Comparison of ENCODE assay signal across 11 mouse cellular contexts in genomic region chr9:13242321-13242720, GRCm38 (mm10). TPM values are rescaled to one million over a fixed set of nuclear protein-coding genes. Genes with fewer than 3 reads are reported as not detected.
A peak's percentile ranks its signal among the peaks of the same experiment; 100 is the strongest.
DNase-seq lines count a peak whose midpoint lies in the region; ATAC-seq and TF ChIP-seq lines count a peak whose summit lies in the region.
"Had no signal": no experiment of that assay in that cellular context is flagged by ENCODE, and none has a peak within 500 bp of the region (broad histone marks: within the 10 kb centered on the region; RNA-seq: fewer than 3 reads in every experiment).

No protein-coding gene starts in this region.

- peaks cover 4% of the 10 kb centered on the region; the same call in 1 of the 2 replicates for H3K4me1 ChIP-seq in intestine, postnatal 0 days (replicated peaks; ENCODE audit: control insufficient read depth, insufficient read depth, low read length)
- H3K4me1 ChIP-seq in intestine, embryonic 16.5 days (ENCODE audit: control insufficient read depth, insufficient read depth, low read length), result no peaks in the 10 kb centered on the region

- H3K9ac ChIP-seq in intestine, postnatal 0 days (ENCODE audit: low read depth, low read length), result no peak overlapping the region
- no peak overlapping the region for H3K9ac ChIP-seq in intestine, embryonic 16.5 days (ENCODE audit: low read depth, low read length)
- H3K9ac ChIP-seq: limb, embryonic 12.5 days; midbrain, embryonic 12.5 days had no signal

- no peaks in the 10 kb centered on the region for H3K36me3 ChIP-seq in intestine, postnatal 0 days (ENCODE audit: control insufficient read depth, insufficient read depth)
- H3K36me3 ChIP-seq in intestine, embryonic 16.5 days (ENCODE audit: control insufficient read depth, insufficient read depth, low read length), result no peaks in the 10 kb centered on the region
- H3K36me3 ChIP-seq: limb, embryonic 12.5 days; midbrain, embryonic 12.5 days had no signal

- H3K27ac ChIP-seq in intestine, postnatal 0 days (ENCODE audit: low read depth, low read length), result no peak overlapping the region
- H3K27ac ChIP-seq in intestine, embryonic 16.5 days (ENCODE audit: low read length), result no peak overlapping the region
- H3K27ac ChIP-seq: limb, embryonic 12.5 days; midbrain, embryonic 12.5 days had no signal

- TF ChIP-seq CTCF in intestine, postnatal 0 days (IDR thresholded peaks at IDR 0.05; ENCODE audit: low read depth), result peak; percentile 73

- no peak overlapping the region for H3K4me2 ChIP-seq in intestine, postnatal 0 days (replicated peaks; ENCODE audit: low read depth)
- no peak overlapping the region for H3K4me2 ChIP-seq in intestine, embryonic 16.5 days (ENCODE audit: low read depth, low read length)
- H3K4me2 ChIP-seq: limb, embryonic 12.5 days; midbrain, embryonic 12.5 days had no signal

- no peaks in the 10 kb centered on the region for H3K9me3 ChIP-seq in intestine, postnatal 0 days (ENCODE audit: control insufficient read depth)
- no peaks in the 10 kb centered on the region for H3K9me3 ChIP-seq in intestine, embryonic 16.5 days (ENCODE audit: control insufficient read depth, low read length)
- H3K9me3 ChIP-seq: limb, embryonic 12.5 days; midbrain, embryonic 12.5 days had no signal

- H3K27me3 ChIP-seq in intestine, postnatal 0 days (replicated peaks; ENCODE audit: control insufficient read depth, insufficient read depth, low read length), result no peaks in the 10 kb centered on the region
- H3K27me3 ChIP-seq in intestine, embryonic 16.5 days (replicated peaks; ENCODE audit: control insufficient read depth, insufficient read depth, low read length), result no peaks in the 10 kb centered on the region
- H3K27me3 ChIP-seq: limb, embryonic 12.5 days; midbrain, embryonic 12.5 days had no signal

- no peak for ATAC-seq in intestine, postnatal 0 days
- no peak for ATAC-seq in intestine, embryonic 16.5 days
- ATAC-seq in cerebellum, adult (ENCODE audit: insufficient number of reproducible peaks, low FRiP score, low TSS enrichment), result no peak
- ATAC-seq in megakaryocyte-erythroid progenitor cell, adult 5-6 weeks (replicated peaks; ENCODE audit: low FRiP score, low TSS enrichment, poor library complexity, severe bottlenecking), result no peak

- DNase-seq in 3T3-L1 (ENCODE audit: low read depth, low spot score) (peak; percentile 78), A20 (ENCODE audit: low read depth, low spot score) (peak; percentile 42)
- peak; percentile 43 for DNase-seq in c-Kit-positive CD71-positive TER-119-positive erythroid progenitor cells, embryonic 14.5 days (ENCODE audit: low spot score)
- no peak for DNase-seq in frontal cortex, postnatal 14 days (ENCODE audit: low spot score in 2 of 2)
- DNase-seq: kidney, postnatal 14 days had no signal

- no peak overlapping the region for H3K4me3 ChIP-seq in intestine, postnatal 0 days (ENCODE audit: low read depth, low read length)
- H3K4me3 ChIP-seq in intestine, embryonic 16.5 days (ENCODE audit: low read length), result no peak overlapping the region
- H3K4me3 ChIP-seq: limb, embryonic 12.5 days; midbrain, embryonic 12.5 days had no signal

RNA-seq across cellular contexts. Expression of gene Jrkl, which starts 3.3 kb away (rescaled TPM):
- polyA plus RNA-seq in intestine, postnatal 0 days (2015; fragmentation: Nextera tagmentation; extraction: Ambion mirVana), result 6.9 and 7.0 TPM in 2 replicates
- polyA plus RNA-seq in intestine, embryonic 16.5 days (2015; fragmentation: Nextera tagmentation; extraction: Ambion mirVana), result 6.2 and 6.8 TPM in 2 replicates
- 2.1 and 4.4 TPM in 2 replicates for total RNA-seq in megakaryocyte-erythroid progenitor cell, adult 5-6 weeks (2014; fragmentation: Nextera tagmentation)
- total RNA-seq in megakaryocyte-erythroid progenitor cell, adult 5-6 weeks (2017), result 3.1 and 9.8 TPM in 2 replicates

RNA-seq across cellular contexts. Expression of gene Ccdc82, which starts 4.4 kb away (rescaled TPM):
- 5.2 and 5.8 TPM in 2 replicates for polyA plus RNA-seq in intestine, postnatal 0 days (2015; fragmentation: Nextera tagmentation; extraction: Ambion mirVana)
- polyA plus RNA-seq in intestine, embryonic 16.5 days (2015; fragmentation: Nextera tagmentation; extraction: Ambion mirVana), result 7.1 and 7.5 TPM in 2 replicates
- 31.2 and 36.8 TPM in 2 replicates for total RNA-seq in megakaryocyte-erythroid progenitor cell, adult 5-6 weeks (2014; fragmentation: Nextera tagmentation)
- 37.6 and 44.8 TPM in 2 replicates for total RNA-seq in megakaryocyte-erythroid progenitor cell, adult 5-6 weeks (2017)

RNA-seq across cellular contexts. Expression of gene Maml2, which starts 55.4 kb away (rescaled TPM):
- 3.1 and 3.4 TPM in 2 replicates for polyA plus RNA-seq in intestine, postnatal 0 days (2015; fragmentation: Nextera tagmentation; extraction: Ambion mirVana)
- polyA plus RNA-seq in intestine, embryonic 16.5 days (2015; fragmentation: Nextera tagmentation; extraction: Ambion mirVana), result 5.0 TPM in 2 replicates
- total RNA-seq in megakaryocyte-erythroid progenitor cell, adult 5-6 weeks (2014; fragmentation: Nextera tagmentation), result 0.45 and 1.2 TPM in 2 replicates
- total RNA-seq in megakaryocyte-erythroid progenitor cell, adult 5-6 weeks (2017), result 0.53 and 1.2 TPM in 2 replicates

Comparison
In these comparisons a context has a peak if more than half of its experiments do, and no peak if none do; other contexts are left out.
1. DNase-seq: peak in 3T3-L1 (single experiment), A20 (single experiment) and c-Kit-positive CD71-positive TER-119-positive erythroid progenitor cells, embryonic 14.5 days (single experiment); none in frontal cortex, postnatal 14 days (0 of 2).